Mouse (Mus musculus): ENCODE measurements around the gene Chaf1a. TPM values are rescaled to one million over a fixed set of nuclear protein-coding genes. Genes with fewer than 3 reads are reported as not detected.

The Chaf1a gene
- total and polyA plus RNA-seq, 3 experiments = 49.5 to 116 TPM; not detected in 1

- DNase-seq (ENCODE audit: low read depth, low spot score) = peak; percentile 99
- no peaks in the 10 kb centered on the region for H3K27me3 ChIP-seq (ENCODE audit: control insufficient read depth in 1 of 2, insufficient read depth in 2 of 2, low read length in 2 of 2)
- peak within 1 kb of the TSS; percentile 88 for H3K9ac ChIP-seq (ENCODE audit: control insufficient read depth, low read depth, low read length, poor library complexity, severe bottlenecking)
- H3K4me3 ChIP-seq (ENCODE audit: control insufficient read depth in 1 of 2, insufficient read depth in 1 of 2, low read depth in 2 of 2, low read length in 2 of 2) = peak within 1 kb of the TSS; percentile 80 to 84
- H3K79me2 ChIP-seq (ENCODE audit: control insufficient read depth, insufficient read depth, low read length, poor library complexity) = peaks cover 59% of the 10 kb centered on the region
- peak within 1 kb of the TSS; percentile 72 for H3K27ac ChIP-seq (ENCODE audit: control insufficient read depth, low read depth, low read length)
- peaks cover 15 to 35% of the 10 kb centered on the region in 2 experiments for H3K4me1 ChIP-seq (ENCODE audit: control insufficient read depth in 1 of 2, insufficient read depth in 2 of 2, low read length in 2 of 2)
- H3K36me3 ChIP-seq (ENCODE audit: control insufficient read depth in 1 of 2, insufficient read depth in 2 of 2, low read length in 2 of 2) = peaks cover 0 to 44% of the 10 kb centered on the region in 2 experiments; a peak in 2 of 4 replicates
- H3K9me3 ChIP-seq (replicated peaks; ENCODE audit: insufficient read depth, low read length) = no peaks in the 10 kb centered on the region
- TF ChIP-seq ETS1 (IDR thresholded peaks at IDR 0.05; ENCODE audit: low read depth, low read length) (peak; percentile 75), JUND (IDR thresholded peaks at IDR 0.05; ENCODE audit: low read depth, low read length) (no peak), BHLHE40 (IDR thresholded peaks at IDR 0.05; ENCODE audit: borderline replicate concordance, low read depth, low read length) (peak; percentile 52; the same call in 1 of the 2 replicates), UBTF (IDR thresholded peaks at IDR 0.05; ENCODE audit: borderline replicate concordance, insufficient read depth, low read depth, low read length) (0 out of 2 replicates have a peak, but pooled peaks have one; percentile 53), NRF1 (IDR thresholded peaks at IDR 0.05; ENCODE audit: insufficient read depth, low read depth, low read length, poor library complexity, severe bottlenecking) (peak; percentile 91), MXI1 (IDR thresholded peaks at IDR 0.05; ENCODE audit: low read depth, low read length) (peak; percentile 93), RAD21 (IDR thresholded peaks at IDR 0.05; ENCODE audit: low read depth, low read length) (no peak), POLR2AphosphoS5 (IDR thresholded peaks at IDR 0.05; ENCODE audit: borderline replicate concordance, low read depth, low read length) (no peak), POLR2AphosphoS2 (IDR thresholded peaks at IDR 0.05; ENCODE audit: low read length) (peak; percentile 87), CTCF (IDR thresholded peaks at IDR 0.05 in 2 of 3, conservative IDR thresholded peaks at IDR 0.05 in 1 of 3; ENCODE audit: control insufficient read depth in 1 of 3, insufficient read depth in 1 of 3, low read depth in 2 of 3, low read length in 3 of 3, poor library complexity in 1 of 3, severe bottlenecking in 1 of 3) (peak; percentile 89 to 99 (median 93)), EP300 (IDR thresholded peaks at IDR 0.05; ENCODE audit: low read depth in 1 of 2, low read length in 2 of 2) (peak in 1 of 2 experiments; percentile 75; a peak in 2 of 4 replicates), TBP (IDR thresholded peaks at IDR 0.05; ENCODE audit: low read depth, low read length) (peak; percentile 89), CHD2 (IDR thresholded peaks at IDR 0.05; ENCODE audit: low read length) (0 out of 2 replicates have a peak, but pooled peaks have one; percentile 27), MEF2A (IDR thresholded peaks at IDR 0.05; ENCODE audit: extremely low read depth, insufficient replicate concordance, low read depth, low read length, poor library complexity, severe bottlenecking) (no peak), ZMIZ1 (IDR thresholded peaks at IDR 0.05; ENCODE audit: low read depth, low read length) (peak; percentile 76; the same call in 1 of the 2 replicates), SIN3A (IDR thresholded peaks at IDR 0.05; ENCODE audit: low read length) (peak; percentile 93; the same call in 1 of the 2 replicates), SMC3 (IDR thresholded peaks at IDR 0.05; ENCODE audit: low read depth, low read length) (no peak), MAZ (IDR thresholded peaks at IDR 0.05; ENCODE audit: low read depth, low read length) (0 out of 2 replicates have a peak, but pooled peaks have one; percentile 79), ZC3H11A (IDR thresholded peaks at IDR 0.05; ENCODE audit: low read depth, low read length) (no peak), KAT2A (conservative IDR thresholded peaks at IDR 0.05; ENCODE audit: low read depth, low read length) (peak; percentile 66; the same call in 1 of the 2 replicates), ZNF384 (IDR thresholded peaks at IDR 0.05; ENCODE audit: low read depth, low read length) (no peak), RCOR1 (IDR thresholded peaks at IDR 0.05; ENCODE audit: low read depth, low read length) (peak; percentile 75), MAX (IDR thresholded peaks at IDR 0.05; ENCODE audit: low read length) (peak; percentile 80; the same call in 1 of the 2 replicates), USF1 (IDR thresholded peaks at IDR 0.05; ENCODE audit: low read depth, low read length) (no peak), MAFK (IDR thresholded peaks at IDR 0.05; ENCODE audit: borderline replicate concordance, low read depth, low read length) (no peak), ELF1 (IDR thresholded peaks at IDR 0.05; ENCODE audit: low read depth, low read length) (peak; percentile 90), POLR2A (IDR thresholded peaks at IDR 0.05; ENCODE audit: control insufficient read depth in 1 of 2, insufficient read depth in 1 of 2, low read depth in 1 of 2, low read length in 2 of 2, poor library complexity in 1 of 2) (peak; percentile 74 to 92; a peak in 3 of 4 replicates), GATA1 (IDR thresholded peaks at IDR 0.05; ENCODE audit: low read depth, low read length) (peak; percentile 10; the same call in 1 of the 2 replicates), NELFE (IDR thresholded peaks at IDR 0.05; ENCODE audit: low read depth, low read length) (peak; percentile 92), USF2 (IDR thresholded peaks at IDR 0.05; ENCODE audit: borderline replicate concordance in 1 of 2, insufficient read depth in 1 of 2, low read depth in 1 of 2, low read length in 2 of 2) (no peak), HCFC1 (IDR thresholded peaks at IDR 0.05; ENCODE audit: low read depth, low read length) (peak; percentile 93), TCF12 (IDR thresholded peaks at IDR 0.05; ENCODE audit: low read depth, low read length) (peak; percentile 72), ZKSCAN1 (IDR thresholded peaks at IDR 0.05; ENCODE audit: low read depth, low read length) (no peak), GABPA (IDR thresholded peaks at IDR 0.05; ENCODE audit: low read depth, low read length) (peak; percentile 78; the same call in 1 of the 2 replicates), CHD1 (IDR thresholded peaks at IDR 0.05; ENCODE audit: low read depth, low read length) (no peak)
Observed at GRCm38 (mm10) chr17:56036176-56036900, 3.9 kb upstream of the Chaf1a start, which contains the start of gene Sh3gl1. Sh3gl1 (minus strand) TSS chr17:56036635.

All from MEL (cell line).